Mouse (Mus musculus): ENCODE data around the gene Klc1. TPM values are rescaled to one million over a fixed set of nuclear protein-coding genes. Genes with fewer than 3 reads are reported as not detected.

Gene Klc1
- polyA plus RNA-seq, 1 experiment from 2014 or later = 189 TPM

DNA sequence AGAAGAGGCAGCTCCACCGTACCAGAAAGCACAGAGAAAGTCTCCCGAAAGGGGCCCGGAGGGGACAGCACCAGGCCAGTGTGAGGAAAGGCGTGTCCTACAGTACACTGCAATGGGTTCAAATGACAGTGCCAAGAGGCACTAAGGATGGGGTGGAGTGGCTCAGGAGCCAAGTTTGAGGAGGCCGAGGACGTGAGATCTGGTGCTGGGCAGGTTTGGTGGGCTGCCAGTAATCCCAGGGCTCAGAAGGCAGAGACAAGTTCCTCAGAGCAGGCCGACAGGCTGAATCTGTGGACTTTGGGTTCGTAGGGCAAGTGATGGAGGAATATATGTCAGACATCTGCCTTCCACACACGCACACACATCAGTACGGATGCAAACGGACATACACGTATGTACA is 54.0 kb downstream of the Klc1 start:
- Histone ChIP-seq H3K4me1 (peaks cover 59% of the 10 kb centered on the region), H3K27me3 (ENCODE audit: low read depth, poor library complexity, severe bottlenecking) (no peaks in the 10 kb centered on the region), H3K9me3 (replicated peaks) (no peaks in the 10 kb centered on the region), H3K4me3 (peak overlapping the region; percentile 87), H3K27ac (replicated peaks) (0 out of 2 replicates have a peak overlapping the region, but pooled peaks have one; percentile 87), H3K36me3 (peaks cover 40% of the 10 kb centered on the region)
- DNase-seq (ENCODE audit: low spot score) = no peak
- 81% methylated on average over 12 of the region's 12 CpGs for WGBS

DNA sequence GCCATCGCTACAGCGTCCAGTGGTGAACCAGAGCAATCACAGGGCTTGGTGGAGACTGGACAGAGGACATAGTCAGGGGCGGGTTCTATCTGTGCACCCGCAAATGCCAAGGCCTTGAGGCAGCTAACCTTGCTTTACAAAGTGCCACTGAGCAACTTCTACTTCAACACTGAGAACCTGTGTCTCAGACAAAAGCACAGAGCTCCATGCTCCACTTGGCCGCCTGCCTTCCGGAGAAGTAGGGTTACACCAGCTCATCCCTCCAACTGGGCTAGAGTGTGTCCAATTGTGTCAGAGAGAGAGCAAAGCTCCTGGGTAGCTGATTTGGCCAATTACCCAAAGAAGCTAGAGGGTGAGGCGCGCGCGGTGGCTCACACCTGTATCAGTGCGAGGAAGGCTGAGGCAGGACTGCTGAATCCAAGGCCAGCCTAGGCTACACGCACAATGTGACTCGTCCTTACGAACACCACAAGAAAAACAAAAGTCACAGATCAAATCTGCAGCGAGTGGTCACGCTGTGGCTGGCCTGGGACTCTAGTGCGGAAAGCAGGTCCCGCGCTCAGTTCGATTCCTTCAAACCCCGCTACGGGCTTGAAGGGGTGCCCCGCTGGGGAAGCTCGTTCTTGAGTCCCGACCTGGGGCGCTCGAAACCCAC is 54.6 kb downstream of the Klc1 start:
- Histone ChIP-seq H3K4me3 (peak overlapping the region; percentile 87), H3K4me1 (peaks cover 60% of the 10 kb centered on the region), H3K27me3 (ENCODE audit: low read depth, poor library complexity, severe bottlenecking) (no peaks in the 10 kb centered on the region), H3K27ac (replicated peaks) (peak overlapping the region; percentile 87), H3K36me3 (peaks cover 35% of the 10 kb centered on the region), H3K9me3 (replicated peaks) (no peaks in the 10 kb centered on the region)
- DNase-seq (ENCODE audit: low spot score) = no peak
- WGBS = 5% methylated on average over 27 of the region's 27 CpGs

DNA sequence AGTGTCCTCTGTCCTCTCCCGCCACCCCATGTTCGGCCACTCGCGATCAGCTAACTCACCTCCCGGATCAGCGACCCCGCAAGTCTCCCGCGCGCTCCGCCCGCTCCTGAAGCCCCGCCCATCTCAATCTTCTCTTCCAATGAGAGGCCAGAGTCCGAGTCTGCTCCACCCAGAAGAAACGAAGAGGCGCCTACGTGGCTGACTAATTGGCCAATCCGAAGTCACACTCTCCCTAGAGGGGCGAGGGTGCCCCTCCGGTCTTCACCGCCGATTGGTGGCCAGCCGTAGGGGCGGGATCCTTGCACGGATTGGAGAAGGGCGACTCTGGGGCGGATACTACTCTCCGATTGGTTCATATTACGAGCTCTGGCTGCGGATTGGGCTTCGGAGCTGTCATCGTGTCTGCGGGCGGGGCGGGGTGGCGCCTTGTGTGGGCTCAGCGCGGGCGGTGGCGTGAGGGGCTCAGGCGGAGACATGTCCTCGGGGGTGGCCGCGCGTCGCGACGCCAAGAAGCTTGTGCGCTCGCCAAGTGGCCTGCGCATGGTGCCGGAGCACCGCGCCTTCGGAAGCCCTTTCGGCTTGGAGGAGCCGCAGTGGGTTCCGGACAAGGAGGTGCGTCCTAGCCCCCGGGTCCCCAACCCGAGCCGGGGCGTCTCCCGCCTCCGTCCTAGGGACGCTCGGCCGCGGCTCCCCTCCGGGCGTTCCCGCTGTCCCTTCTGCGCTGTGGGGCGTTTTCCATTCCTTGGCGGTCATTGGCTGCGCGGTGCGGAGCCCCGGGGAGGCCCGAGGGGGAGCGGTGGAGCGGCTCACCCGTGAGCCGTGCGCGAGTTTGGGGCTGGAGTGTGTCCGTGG is 55.3 kb downstream of the Klc1 start, which contains the start of the genes Xrcc3 and Zfyve21:
Gene Xrcc3, minus strand, starts transcription at position 108 of the 852 bp plus-strand sequence.
Gene Zfyve21, plus strand, starts transcription at position 405 of the 852 bp plus-strand sequence.
- H3K4me3 ChIP-seq = peak within 1 kb of the TSS; percentile 87
- WGBS = under 1% methylated on average over 87 of the region's 87 CpGs
- peak within 1 kb of the TSS; percentile 94 for H3K27ac ChIP-seq (replicated peaks)
- peak; percentile 99 for DNase-seq (ENCODE audit: low spot score)
- peaks cover 67% of the 10 kb centered on the region for H3K4me1 ChIP-seq
- no peaks in the 10 kb centered on the region for H3K9me3 ChIP-seq (replicated peaks)
- no peaks in the 10 kb centered on the region for H3K27me3 ChIP-seq (ENCODE audit: low read depth, poor library complexity, severe bottlenecking)
- H3K36me3 ChIP-seq = peaks cover 28% of the 10 kb centered on the region

DNA sequence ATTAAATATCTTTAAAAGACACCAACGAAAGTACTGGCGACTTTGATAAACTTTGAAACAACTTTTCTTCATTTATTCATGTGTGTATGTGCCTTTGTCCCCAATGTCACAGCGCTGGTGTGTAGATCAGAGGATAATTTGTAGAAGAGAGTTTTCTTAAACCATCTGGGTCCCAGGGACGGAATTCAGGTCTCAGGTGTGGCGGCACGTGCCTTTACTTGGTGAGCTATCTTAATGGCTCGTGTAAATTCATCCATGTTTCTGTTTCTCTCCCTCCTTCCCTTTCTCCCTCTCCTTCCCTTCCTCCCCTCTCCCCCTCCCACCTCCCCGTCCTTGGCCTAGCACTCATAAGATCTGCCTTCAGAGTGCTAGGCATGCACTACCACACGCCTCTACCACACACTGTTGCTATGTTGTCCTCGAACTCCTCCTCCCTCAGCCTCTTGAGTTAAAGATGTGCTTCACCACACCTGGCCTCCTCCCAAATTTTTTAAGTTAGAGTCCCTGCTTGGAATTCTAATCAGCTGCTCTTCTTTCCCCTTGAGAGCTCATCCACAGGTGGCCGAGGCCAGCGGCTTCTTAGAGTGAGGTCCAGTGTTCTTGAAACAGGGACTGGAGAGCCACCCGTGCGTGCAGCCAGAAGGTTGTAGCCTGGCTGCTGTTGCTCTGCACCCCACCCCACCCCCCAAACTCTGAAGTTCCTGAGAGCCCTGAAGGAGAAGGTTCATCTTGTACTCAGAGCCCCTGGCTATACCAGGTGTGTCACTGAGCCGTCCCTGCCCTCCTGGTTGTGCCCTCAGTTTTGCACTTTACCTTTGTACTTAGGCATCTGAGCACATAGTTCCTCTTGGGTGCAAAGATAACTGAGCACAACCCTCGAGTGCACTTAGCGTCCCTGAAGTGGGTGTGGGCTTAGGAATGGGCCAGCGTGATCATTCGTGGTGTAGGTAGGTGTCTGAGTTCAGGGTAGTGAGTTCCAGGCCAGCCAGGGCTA is 56.4 kb downstream of the Klc1 start:
- no peak for DNase-seq (ENCODE audit: low spot score)
- peak overlapping the region; percentile 94 for H3K27ac ChIP-seq (replicated peaks)
- no peaks in the 10 kb centered on the region for H3K9me3 ChIP-seq (replicated peaks)
- H3K4me3 ChIP-seq = peak overlapping the region; percentile 87
- H3K4me1 ChIP-seq = peaks cover 58% of the 10 kb centered on the region
- peaks cover 22% of the 10 kb centered on the region for H3K36me3 ChIP-seq
- H3K27me3 ChIP-seq (ENCODE audit: low read depth, poor library complexity, severe bottlenecking) = no peaks in the 10 kb centered on the region
- 34% methylated on average over 19 of the region's 19 CpGs for WGBS

DNA sequence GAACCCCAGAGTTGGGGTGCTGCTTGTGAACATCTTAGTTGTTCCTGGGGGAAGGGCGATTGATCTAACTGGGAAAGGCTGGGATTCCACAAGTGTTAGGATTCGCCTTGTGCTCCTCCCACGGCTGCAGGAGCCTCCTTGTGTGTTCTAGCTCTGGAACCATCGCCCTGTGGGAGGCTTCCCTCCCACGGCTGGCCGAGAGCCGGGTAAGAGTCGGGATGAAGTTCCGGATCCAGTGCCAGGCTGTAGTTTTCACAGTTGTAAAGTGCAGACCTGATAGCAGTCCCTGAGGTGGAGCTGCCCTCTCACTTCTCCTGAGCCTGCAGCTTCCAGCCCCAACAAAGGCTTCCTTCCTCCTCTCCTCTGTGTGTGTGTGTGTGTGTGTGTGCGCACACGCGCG is 57.9 kb downstream of the Klc1 start:
- Histone ChIP-seq H3K27me3 (ENCODE audit: low read depth, poor library complexity, severe bottlenecking) (no peaks in the 10 kb centered on the region), H3K36me3 (peaks cover 20% of the 10 kb centered on the region), H3K27ac (replicated peaks) (peak overlapping the region; percentile 52; the same call in 1 of the 2 replicates), H3K9me3 (replicated peaks) (no peaks in the 10 kb centered on the region), H3K4me1 (peaks cover 58% of the 10 kb centered on the region), H3K4me3 (no peak overlapping the region; the same call in 1 of the 2 replicates)
- WGBS = 67% methylated on average over 13 of the region's 13 CpGs
- DNase-seq (ENCODE audit: low spot score) = no peak

DNA sequence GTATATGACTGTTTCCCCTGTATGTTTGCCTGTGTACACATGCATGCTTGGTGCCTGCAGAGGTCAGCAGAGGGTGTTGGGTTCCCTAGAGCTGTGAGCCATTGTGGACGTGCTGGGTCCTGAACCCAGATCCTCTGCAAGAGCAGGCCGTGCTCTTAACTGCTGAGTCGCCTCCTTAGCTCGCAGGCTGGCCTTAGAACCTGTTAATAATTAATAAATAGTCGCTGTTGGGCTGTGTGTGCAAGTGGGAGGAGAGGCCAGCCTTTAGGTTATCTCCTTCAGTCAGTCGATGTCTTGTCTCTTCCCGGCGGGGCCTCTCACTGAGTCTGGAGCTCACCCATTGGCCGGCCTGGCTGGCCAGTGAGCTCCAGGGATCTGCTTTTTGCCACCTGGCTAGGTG is 58.3 kb downstream of the Klc1 start:
- Histone ChIP-seq H3K27ac (replicated peaks) (peak overlapping the region; percentile 28; the same call in 1 of the 2 replicates), H3K4me1 (peaks cover 62% of the 10 kb centered on the region), H3K36me3 (peaks cover 20% of the 10 kb centered on the region), H3K27me3 (ENCODE audit: low read depth, poor library complexity, severe bottlenecking) (no peaks in the 10 kb centered on the region), H3K4me3 (no peak overlapping the region), H3K9me3 (replicated peaks) (no peaks in the 10 kb centered on the region)
- DNase-seq (ENCODE audit: low spot score) = no peak
- 79% methylated on average over 9 of the region's 9 CpGs for WGBS

DNA sequence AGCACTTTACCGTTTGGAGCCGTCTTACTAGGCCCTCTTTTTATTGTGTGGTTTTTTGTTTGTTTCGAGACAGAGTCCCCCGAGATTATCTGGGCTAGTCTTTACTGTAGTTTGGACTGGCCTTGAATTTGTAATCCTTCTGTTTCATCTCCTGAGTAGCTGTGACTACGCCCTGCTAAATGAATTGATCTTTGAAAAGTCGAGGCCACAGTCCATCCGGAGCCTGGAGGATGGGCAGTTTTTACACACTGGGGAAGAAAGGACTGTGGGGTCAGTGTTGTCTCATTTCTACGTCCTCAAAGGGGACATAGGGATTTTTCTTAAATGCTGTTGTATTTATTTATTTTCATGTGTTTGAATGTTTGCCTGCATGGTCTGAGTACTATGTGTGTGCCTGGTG is 59.3 kb downstream of the Klc1 start:
- Histone ChIP-seq H3K36me3 (peaks cover 25% of the 10 kb centered on the region), H3K27ac (replicated peaks) (no peak overlapping the region), H3K4me1 (peaks cover 57% of the 10 kb centered on the region), H3K4me3 (no peak overlapping the region), H3K27me3 (ENCODE audit: low read depth, poor library complexity, severe bottlenecking) (no peaks in the 10 kb centered on the region), H3K9me3 (replicated peaks) (no peaks in the 10 kb centered on the region)
- WGBS = 90% methylated on average over 8 of the region's 8 CpGs
- no peak for DNase-seq (ENCODE audit: low spot score)

DNA sequence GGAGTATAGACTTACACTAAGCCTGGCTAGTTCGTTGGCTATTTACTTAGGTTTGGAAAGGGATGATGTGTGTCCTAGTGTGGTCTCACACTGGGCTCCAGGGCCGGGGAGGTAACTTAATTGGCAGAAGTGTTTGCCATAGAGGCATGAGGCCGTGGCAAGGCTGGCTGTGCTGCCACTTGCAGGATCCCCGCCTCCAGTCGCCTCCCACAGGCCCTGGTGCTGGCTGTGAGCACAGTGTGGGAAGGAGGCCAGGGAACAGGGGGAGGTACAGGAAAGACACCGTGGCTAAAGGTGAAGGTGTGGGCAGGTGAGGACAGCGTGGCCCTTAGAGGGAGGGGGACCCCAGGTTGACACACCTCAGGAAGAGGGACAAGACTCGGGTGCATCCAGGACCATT is 61.3 kb downstream of the Klc1 start:
- DNase-seq (ENCODE audit: low spot score) = no peak
- 86% methylated on average over 8 of the region's 8 CpGs for WGBS
- H3K4me1 ChIP-seq = peaks cover 44% of the 10 kb centered on the region
- no peak overlapping the region for H3K27ac ChIP-seq (replicated peaks)
- H3K27me3 ChIP-seq (ENCODE audit: low read depth, poor library complexity, severe bottlenecking) = no peaks in the 10 kb centered on the region
- H3K9me3 ChIP-seq (replicated peaks) = no peaks in the 10 kb centered on the region
- H3K4me3 ChIP-seq = no peak overlapping the region
- peaks cover 44% of the 10 kb centered on the region for H3K36me3 ChIP-seq

DNA sequence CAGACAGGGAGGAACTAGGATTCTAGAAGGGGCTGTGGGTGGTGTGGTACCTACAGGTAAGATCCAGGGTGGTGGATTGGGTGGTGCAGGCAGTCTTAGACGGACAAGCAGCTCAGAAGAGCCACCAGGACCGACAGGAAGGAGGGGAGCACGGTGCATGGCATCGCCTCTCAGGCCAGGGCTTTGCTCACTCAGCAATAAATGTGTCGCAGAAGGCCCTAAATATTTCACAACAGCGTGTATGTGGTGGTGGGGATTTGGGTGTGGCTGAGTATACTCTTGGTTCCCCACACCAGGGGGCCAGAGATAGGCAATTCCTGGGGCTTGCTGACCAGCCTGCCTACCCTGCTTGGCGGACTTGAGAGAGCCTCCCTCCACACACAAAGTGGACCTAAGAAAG is 62.1 kb downstream of the Klc1 start:
- 91% methylated on average over 7 of the region's 7 CpGs for WGBS
- Histone ChIP-seq H3K27me3 (ENCODE audit: low read depth, poor library complexity, severe bottlenecking) (no peaks in the 10 kb centered on the region), H3K36me3 (peaks cover 52% of the 10 kb centered on the region), H3K4me3 (no peak overlapping the region), H3K4me1 (peaks cover 36% of the 10 kb centered on the region), H3K27ac (replicated peaks) (no peak overlapping the region), H3K9me3 (replicated peaks) (no peaks in the 10 kb centered on the region)
- DNase-seq (ENCODE audit: low spot score) = no peak

DNA sequence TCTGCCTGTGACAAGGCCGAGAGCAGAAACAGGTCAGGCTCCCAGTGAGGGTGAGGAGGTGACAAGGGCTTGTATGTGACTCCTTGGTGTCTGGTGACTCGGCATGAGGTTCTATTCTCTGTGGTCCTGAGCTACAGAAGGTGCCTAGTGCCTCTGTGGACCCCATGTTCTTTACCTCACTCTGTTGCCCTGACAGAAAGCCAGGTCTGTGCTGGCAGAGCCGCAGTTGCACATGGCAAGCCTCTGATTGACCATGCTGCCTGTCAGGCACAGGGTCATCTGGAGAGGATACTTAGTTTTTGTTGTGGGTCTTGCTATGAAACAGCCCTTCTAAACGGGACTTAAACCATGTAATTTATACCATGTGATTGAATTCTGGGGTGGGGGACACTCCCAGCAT is 63.3 kb downstream of the Klc1 start:
- peaks cover 24% of the 10 kb centered on the region for H3K4me1 ChIP-seq
- H3K9me3 ChIP-seq (replicated peaks) = no peaks in the 10 kb centered on the region
- DNase-seq (ENCODE audit: low spot score) = no peak
- no peak overlapping the region for H3K27ac ChIP-seq (replicated peaks)
- H3K4me3 ChIP-seq = no peak overlapping the region
- 78% methylated on average over 4 of the region's 4 CpGs for WGBS
- peaks cover 64% of the 10 kb centered on the region for H3K36me3 ChIP-seq
- no peaks in the 10 kb centered on the region for H3K27me3 ChIP-seq (ENCODE audit: low read depth, poor library complexity, severe bottlenecking)

DNA sequence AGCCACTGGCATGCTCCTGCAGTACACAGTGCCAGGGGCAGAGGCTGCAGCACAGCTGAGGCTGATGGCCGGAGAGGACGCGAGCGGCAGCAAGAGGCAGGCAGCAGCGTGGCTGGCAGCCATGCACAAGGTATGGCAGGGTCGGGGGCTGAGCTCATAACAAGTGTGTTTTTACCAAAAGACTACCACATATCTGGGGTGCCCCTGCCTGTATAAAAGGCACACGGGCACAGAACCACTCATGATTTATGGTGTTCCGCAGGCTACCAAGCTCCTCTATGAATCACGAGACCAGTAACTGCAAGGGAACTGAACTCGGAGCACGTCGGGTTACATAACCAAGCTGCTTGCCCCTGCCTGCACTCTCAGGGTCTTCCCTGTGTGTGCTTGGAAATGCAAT is 68.9 kb downstream of the Klc1 start:
- Histone ChIP-seq H3K4me3 (no peak overlapping the region), H3K27me3 (ENCODE audit: low read depth, poor library complexity, severe bottlenecking) (no peaks in the 10 kb centered on the region), H3K4me1 (peaks cover 6% of the 10 kb centered on the region; the same call in 1 of the 2 replicates), H3K36me3 (peaks cover 87% of the 10 kb centered on the region), H3K9me3 (replicated peaks) (no peaks in the 10 kb centered on the region), H3K27ac (replicated peaks) (no peak overlapping the region)
- WGBS = 93% methylated on average over 12 of the region's 12 CpGs
- no peak for DNase-seq (ENCODE audit: low spot score)

DNA sequence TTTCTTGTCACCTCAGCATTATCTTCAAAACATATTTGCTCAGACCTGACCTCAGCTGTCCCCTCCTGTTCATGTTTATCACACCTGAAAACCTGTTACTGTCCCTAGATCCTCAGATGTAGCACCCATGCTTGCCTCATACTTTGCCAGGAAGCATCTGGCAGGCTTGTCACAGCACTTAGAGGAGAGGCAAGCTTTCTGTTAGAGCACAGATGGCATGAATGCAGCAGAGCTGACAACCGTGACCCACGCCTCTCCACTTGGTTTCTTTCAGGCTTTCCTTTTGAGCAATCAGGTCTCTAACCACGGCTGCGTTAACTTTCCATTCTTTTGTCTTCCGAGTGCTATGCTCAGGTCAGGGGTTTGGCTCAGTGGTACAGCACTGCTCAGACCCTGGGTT is 70.8 kb downstream of the Klc1 start:
- Histone ChIP-seq H3K9me3 (replicated peaks) (no peaks in the 10 kb centered on the region), H3K36me3 (peaks cover 75% of the 10 kb centered on the region), H3K27me3 (ENCODE audit: low read depth, poor library complexity, severe bottlenecking) (no peaks in the 10 kb centered on the region), H3K4me3 (no peak overlapping the region), H3K27ac (replicated peaks) (peak overlapping the region; percentile 57), H3K4me1 (peaks cover 6% of the 10 kb centered on the region; the same call in 1 of the 2 replicates)
- 84% methylated on average over 5 of the region's 5 CpGs for WGBS
- DNase-seq (ENCODE audit: low spot score) = no peak
